Mouse (Mus musculus) stomach, embryonic 14.5 days (tissue): Measurements from ENCODE around the gene Calr. TPM values are rescaled to one million over a fixed set of nuclear protein-coding genes. Genes with fewer than 3 reads are reported as not detected.

ENCODE experiments used
- ATAC-seq: fragments of 200-750 bp; cut with Nextera tagmentation; 2 replicates; pipeline ENCODE4 v1.8.0; 2017; ENCODE audit warnings: low read depth, moderate TSS enrichment; ENCODE audit not compliant: insufficient number of reproducible peaks, insufficient read depth, low FRiP score
- H3K27ac ChIP-seq: fragments of 300-500 bp; sonication (generic); 2 replicates; pipeline ENCODE4 v1.5.1; 2014; ENCODE audit warnings: mild to moderate bottlenecking, low read length, moderate library complexity, mixed read lengths
- H3K27me3 ChIP-seq: fragments of 300-500 bp; sonication (generic); 2 replicates; pipeline ENCODE4 v1.6.1; 2014; ENCODE audit warnings: low read length, control low read depth, mixed read lengths; ENCODE audit not compliant: control insufficient read depth, insufficient read depth
- H3K36me3 ChIP-seq: fragments of 300-500 bp; sonication (generic); 2 replicates; pipeline ENCODE4 v1.6.1; 2014; ENCODE audit warnings: mild to moderate bottlenecking, control low read depth, low read length, moderate library complexity, mixed read lengths; ENCODE audit not compliant: control insufficient read depth, insufficient read depth
- H3K4me1 ChIP-seq: fragments of 300-500 bp; sonication (generic); 2 replicates; pipeline ENCODE4 v1.6.1; 2014; ENCODE audit warnings: low read length, control low read depth, mixed read lengths; ENCODE audit not compliant: control insufficient read depth, insufficient read depth
- H3K4me2 ChIP-seq: fragments of 300-500 bp; sonication (generic); replicated peaks from 2 replicates; pipeline ENCODE4 v1.6.1; 2014; ENCODE audit warnings: low read depth, low read length, control low read depth
- H3K4me3 ChIP-seq: fragments of 300-500 bp; sonication (generic); 2 replicates; pipeline ENCODE4 v1.5.1; 2014; ENCODE audit warnings: low read depth, low read length, control low read depth
- H3K9ac ChIP-seq: fragments of 300-500 bp; sonication (generic); replicated peaks from 2 replicates; pipeline ENCODE4 v1.6.1; 2014; ENCODE audit warnings: low read depth, mild to moderate bottlenecking, control low read depth, low read length, moderate library complexity, mixed read lengths
- H3K9me3 ChIP-seq: fragments of 300-500 bp; sonication (generic); 2 replicates; pipeline ENCODE4 v1.6.1; 2016; ENCODE audit warnings: low read depth, low read length, control low read depth; ENCODE audit not compliant: control insufficient read depth
- WGBS: fragments of 180-500 bp; shearing (Covaris S2); extraction: QIAGEN DNeasy Blood & Tissue Kit; methylation state at CpG from one replicate; pipeline ENCODE4 v1.1.7; 2014; 5-methylcytosine and 5-hydroxymethylcytosine counted together
- polyA plus RNA-seq: library from polyadenylated mRNA; unstranded; fragments of >200 nt; fragmentation: Nextera tagmentation; extraction: Ambion mirVana; gene quantifications from 2 replicates; pipeline ENCODE4 v1.2.1, GENCODE M21; 2014

The Calr gene
- polyA plus RNA-seq, 1 experiment from 2014 or later, result 669 TPM

DNA sequence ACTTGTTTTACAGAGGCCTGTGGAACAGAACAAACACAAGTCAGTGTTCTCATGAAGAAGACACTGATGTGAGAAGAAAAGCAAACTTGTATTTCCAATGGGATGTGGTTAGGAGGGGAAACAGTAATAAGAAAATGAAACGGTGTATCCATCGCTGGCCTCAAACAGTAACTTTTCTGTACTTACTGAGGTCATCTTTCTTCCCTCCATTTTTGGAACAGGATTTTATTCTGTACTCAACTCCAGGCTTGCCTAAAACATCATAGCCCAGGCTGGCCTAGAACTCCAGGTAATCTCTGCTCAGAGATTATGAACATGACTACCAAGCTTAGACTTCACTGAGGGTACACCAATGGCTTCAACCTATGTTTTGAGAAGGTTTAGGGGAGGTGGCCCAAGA, 7.3 kb downstream of the Calr start:
- Histone ChIP-seq H3K27me3 (no peaks in the 10 kb centered on the region), H3K4me1 (peaks cover 25% of the 10 kb centered on the region), H3K9ac (peak overlapping the region; percentile 88; the same call in 1 of the 2 replicates), H3K27ac (peak overlapping the region; percentile 93; the same call in 1 of the 2 replicates), H3K4me2 (peak overlapping the region; percentile 59), H3K9me3 (no peaks in the 10 kb centered on the region), H3K4me3 (peak overlapping the region; percentile 87), H3K36me3 (peaks cover 77% of the 10 kb centered on the region)
- 84% methylated on average over 2 of the region's 2 CpGs for WGBS
- no peak for ATAC-seq

DNA sequence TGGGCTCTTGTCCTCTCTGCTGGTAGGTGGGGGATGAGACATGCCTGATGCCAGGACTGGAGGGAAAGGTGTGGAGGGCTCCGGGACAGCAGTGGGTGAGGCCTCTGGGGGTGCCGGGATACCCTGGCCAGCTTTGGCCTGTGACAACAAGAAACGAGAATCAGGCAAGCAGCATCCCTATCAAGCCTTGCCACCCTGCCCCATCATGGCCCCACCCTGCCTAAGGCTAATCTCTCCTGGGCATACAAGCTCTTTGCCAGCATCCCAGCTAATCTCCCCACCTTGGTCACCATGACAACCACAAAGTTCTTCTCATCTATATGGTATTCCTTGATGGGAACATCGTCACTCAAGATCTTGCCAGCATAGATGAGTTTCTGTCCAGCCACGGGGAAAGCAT, 8.2 kb downstream of the Calr start:
- WGBS, result 87% methylated on average over 5 of the region's 5 CpGs
- Histone ChIP-seq H3K36me3 (peaks cover 76% of the 10 kb centered on the region), H3K9ac (no peak overlapping the region), H3K27me3 (no peaks in the 10 kb centered on the region), H3K4me1 (peaks cover 25% of the 10 kb centered on the region), H3K4me3 (no peak overlapping the region), H3K4me2 (no peak overlapping the region), H3K9me3 (no peaks in the 10 kb centered on the region), H3K27ac (no peak overlapping the region)
- ATAC-seq, result peak; percentile 11; the same call in 1 of the 2 replicates

- WGBS, result 82% methylated on average over 15 of the region's 15 CpGs
- Histone ChIP-seq H3K27ac (no peak overlapping the region), H3K9ac (no peak overlapping the region)
Observed at GRCm38 (mm10) chr8:84837912-84838470, 8.7 kb downstream of the Calr start.

GRCm38 (mm10) chr8:84837149-84837911, 9.4 kb downstream of the Calr start:
- H3K27ac ChIP-seq, result no peak overlapping the region
- ATAC-seq, result no peak
- H3K4me3 ChIP-seq, result no peak overlapping the region
- no peaks in the 10 kb centered on the region for H3K27me3 ChIP-seq
- H3K36me3 ChIP-seq, result peaks cover 64% of the 10 kb centered on the region
- peaks cover 29% of the 10 kb centered on the region for H3K4me1 ChIP-seq
- no peaks in the 10 kb centered on the region for H3K9me3 ChIP-seq
- H3K4me2 ChIP-seq, result no peak overlapping the region
- H3K9ac ChIP-seq, result no peak overlapping the region
- WGBS, result 38% methylated on average over 8 of the region's 8 CpGs

More at GRCm38 (mm10) chr8:84837912-84838470, 8.7 kb downstream of the Calr start:
- no peak for ATAC-seq
- Histone ChIP-seq H3K27me3 (no peaks in the 10 kb centered on the region), H3K4me3 (no peak overlapping the region), H3K9me3 (no peaks in the 10 kb centered on the region), H3K4me1 (peaks cover 29% of the 10 kb centered on the region), H3K36me3 (peaks cover 70% of the 10 kb centered on the region), H3K4me2 (no peak overlapping the region)

- no peak for ATAC-seq
- no peak overlapping the region for H3K9ac ChIP-seq
- no peaks in the 10 kb centered on the region for H3K9me3 ChIP-seq
- H3K4me3 ChIP-seq, result no peak overlapping the region
- no peak overlapping the region for H3K4me2 ChIP-seq
- 67% methylated on average over 10 of the region's 10 CpGs for WGBS
- H3K27ac ChIP-seq, result no peak overlapping the region; the same call in 1 of the 2 replicates
- peaks cover 29% of the 10 kb centered on the region for H3K4me1 ChIP-seq
- H3K27me3 ChIP-seq, result no peaks in the 10 kb centered on the region
- H3K36me3 ChIP-seq, result peaks cover 52% of the 10 kb centered on the region
Observed at GRCm38 (mm10) chr8:84834866-84835855, 11.6 kb downstream of the Calr start.

DNA sequence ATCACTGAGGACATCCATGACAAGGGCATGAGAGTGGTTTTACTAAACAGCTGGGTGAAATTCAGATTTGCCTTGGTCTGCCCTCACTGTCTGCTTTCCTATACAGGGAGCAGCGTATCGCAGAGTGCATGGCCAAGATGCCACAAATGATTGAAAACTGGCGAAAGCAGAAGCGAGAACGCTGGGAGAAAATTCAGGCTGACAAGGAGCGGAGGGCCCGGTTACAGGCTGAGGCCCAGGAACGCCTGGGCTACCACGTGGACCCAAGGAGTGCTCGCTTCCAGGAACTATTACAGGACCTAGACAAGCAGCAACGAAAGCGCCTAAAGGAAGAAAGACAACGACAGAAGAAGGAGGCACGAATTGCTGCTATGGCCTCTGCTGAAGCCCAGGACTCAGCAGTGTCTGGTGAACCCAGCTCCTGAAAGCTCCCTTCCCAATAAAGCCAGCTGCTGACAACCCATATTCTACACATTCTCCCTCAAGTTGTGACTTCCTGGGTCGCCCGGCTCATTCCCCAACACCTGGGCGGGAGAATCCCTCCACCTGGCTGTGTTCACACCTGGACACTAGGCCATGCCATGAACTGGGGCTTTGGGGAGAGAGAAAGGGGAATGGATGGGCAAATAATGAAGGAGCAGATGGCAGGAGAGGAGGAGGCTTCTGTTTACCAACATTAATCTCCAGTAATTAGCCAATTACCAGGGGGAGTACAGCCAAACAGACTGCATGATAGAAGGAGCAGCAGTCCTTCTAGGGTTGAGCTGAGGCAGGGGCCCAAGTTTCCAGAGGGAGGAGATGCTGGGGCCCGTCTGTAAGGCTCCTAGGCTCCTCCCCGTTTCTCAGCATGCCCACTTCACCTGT, 12.5 kb downstream of the Calr start:
- Histone ChIP-seq H3K27ac (no peak overlapping the region), H3K36me3 (peaks cover 52% of the 10 kb centered on the region), H3K4me2 (no peak overlapping the region), H3K9me3 (no peaks in the 10 kb centered on the region), H3K4me1 (peaks cover 23% of the 10 kb centered on the region), H3K27me3 (no peaks in the 10 kb centered on the region), H3K4me3 (no peak overlapping the region), H3K9ac (no peak overlapping the region)
- 87% methylated on average over 19 of the region's 19 CpGs for WGBS
- ATAC-seq, result no peak

GRCm38 (mm10) chr8:84832759-84833742, 13.7 kb downstream of the Calr start:
- Histone ChIP-seq H3K4me1 (peaks cover 21% of the 10 kb centered on the region), H3K4me2 (peak overlapping the region; percentile 51), H3K36me3 (peaks cover 43% of the 10 kb centered on the region), H3K27ac (peak overlapping the region; percentile 93), H3K9me3 (no peaks in the 10 kb centered on the region), H3K4me3 (peak overlapping the region; percentile 99), H3K27me3 (no peaks in the 10 kb centered on the region), H3K9ac (peak overlapping the region; percentile 92)
- WGBS, result 55% methylated on average over 10 of the region's 10 CpGs
- no peak for ATAC-seq
